Mouse (Mus musculus) erythroblast, embryonic 14.5 days (primary cell): ENCODE data around the gene Gemin6.

Source experiments
- GATA1 ChIP-seq: IDR thresholded peaks from 2 replicates; pipeline ENCODE4 v1.6.1; 2012; ENCODE audit warnings: low read length, inconsistent platforms, mixed read lengths
- TAL1 ChIP-seq: IDR thresholded peaks from 3 replicates; pipeline ENCODE4 v1.6.1; 2012; ENCODE audit warnings: low read length, inconsistent platforms, mixed read lengths

- TF ChIP-seq GATA1 (no peak), TAL1 (no peak)
These were observed at the start of gene Gemin6 for GRCm38 (mm10) chr17:80224326-80225116.
